Mouse (Mus musculus) retina, postnatal 7 days (tissue): ENCODE measurements at regions not wholly inside any gene's neighbourhood (a gene's known extent, or its start where the extent isn't known, plus 50 kb on each side); places are given as distances from the start of the nearest gene placed in this dataset.

ENCODE experiments used
- DNase-seq: peaks from one replicate; pipeline ENCODE4 v3.0.0-alpha.2; 2012; ENCODE audit warnings: low read depth, low spot score

- no peak for DNase-seq
Measured at GRCm38 (mm10) chr13:28653362-28653761, 300.2 kb downstream of the Sox4 start.

GRCm38 (mm10) chr13:28651810-28652209 lies 301.7 kb downstream of the Sox4 start:
- DNase-seq: no peak

DNA sequence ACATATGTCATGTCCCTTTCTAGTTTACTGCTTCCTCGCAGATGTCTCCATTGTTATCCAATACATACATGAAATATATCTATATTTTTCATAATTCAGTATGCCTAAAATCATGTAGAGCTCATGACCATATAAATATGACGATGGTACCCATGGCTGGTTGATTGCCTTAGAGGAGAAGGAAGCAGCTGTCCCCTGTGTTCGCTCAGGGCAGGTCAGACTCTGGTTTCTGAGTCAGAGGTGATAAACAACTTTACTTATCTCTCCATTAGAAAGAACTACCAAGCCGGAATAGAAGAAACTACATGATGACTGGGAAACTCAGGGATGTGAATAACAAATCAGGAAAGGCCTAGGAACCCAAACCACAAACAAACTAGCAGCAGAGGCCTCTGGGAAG lies 307.6 kb downstream of the Sox4 start:
- DNase-seq: no peak

GRCm38 (mm10) chr13:28644846-28645574 lies 308.5 kb downstream of the Sox4 start:
- DNase-seq: no peak

GRCm38 (mm10) chr13:28640826-28641225 lies 312.7 kb downstream of the Sox4 start:
- DNase-seq: no peak

- DNase-seq: no peak
Measured at GRCm38 (mm10) chr13:28635230-28635950, 318.1 kb downstream of the Sox4 start.

DNA sequence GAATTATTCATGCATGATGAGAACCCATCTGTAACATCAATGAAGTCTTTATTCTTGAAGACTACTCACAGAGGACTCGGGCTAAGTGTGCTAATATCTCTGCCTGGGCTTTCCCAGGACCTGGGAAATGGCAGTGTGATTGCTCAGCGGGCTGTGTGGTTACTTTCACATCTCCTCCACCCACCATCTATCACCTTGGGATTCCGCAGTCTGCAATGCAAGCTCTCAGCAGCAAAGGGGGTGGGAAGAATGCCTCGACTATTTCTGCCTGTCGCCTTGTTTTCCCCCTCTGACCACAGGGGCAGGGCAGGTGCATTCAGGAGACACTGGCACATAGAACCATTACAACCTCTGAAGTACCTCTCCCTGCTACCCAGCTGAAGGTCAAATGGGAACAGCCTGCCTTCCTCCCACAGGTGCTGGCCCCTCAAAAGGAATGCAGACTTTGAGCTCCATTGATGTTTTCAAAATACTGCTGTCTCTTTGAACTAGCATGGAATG lies 319.9 kb downstream of the Sox4 start:
- no peak for DNase-seq

DNA sequence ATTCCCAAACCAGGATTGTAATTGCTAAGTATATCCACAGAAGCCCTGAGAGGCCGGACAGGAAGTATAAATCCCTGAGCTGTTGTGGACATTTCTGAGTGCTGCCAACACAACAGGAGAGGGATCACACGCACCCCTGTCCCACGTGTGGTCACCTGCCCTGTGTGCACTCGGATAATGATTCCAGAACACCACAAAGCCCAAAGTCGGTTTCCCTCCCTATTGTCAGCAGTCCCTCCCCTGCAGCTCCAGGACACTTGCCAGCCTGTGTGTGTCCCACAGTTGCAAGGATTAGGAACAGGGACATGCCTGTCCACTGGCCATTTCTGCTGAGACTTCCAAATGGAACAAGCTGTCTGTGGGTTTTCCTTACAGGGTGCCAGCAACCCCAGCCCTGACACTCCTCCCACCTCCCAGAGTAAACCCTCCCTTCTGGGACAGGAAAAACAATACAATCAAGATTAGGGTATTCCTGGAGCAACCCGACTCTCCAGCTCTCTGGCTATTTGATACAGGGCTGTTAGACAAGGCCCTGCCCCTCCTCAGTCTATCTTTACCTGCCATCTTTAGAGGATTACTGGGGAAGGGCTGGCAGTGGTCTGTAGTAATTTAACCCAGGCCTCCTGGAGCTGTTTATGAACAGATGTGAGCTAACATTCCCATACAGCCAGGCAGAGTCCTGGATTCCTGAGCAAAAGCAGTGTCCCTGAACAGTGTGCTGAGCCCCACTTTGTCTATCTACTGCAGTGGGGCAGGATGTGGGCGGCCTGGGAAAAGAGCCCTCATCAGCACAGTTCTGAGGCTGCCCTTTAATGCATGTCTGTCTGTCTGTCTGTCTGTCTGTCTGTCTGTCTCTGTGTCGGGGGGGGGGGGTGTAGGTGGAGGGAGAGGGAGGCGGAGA lies 323.8 kb downstream of the Sox4 start:
- DNase-seq: no peak

DNA sequence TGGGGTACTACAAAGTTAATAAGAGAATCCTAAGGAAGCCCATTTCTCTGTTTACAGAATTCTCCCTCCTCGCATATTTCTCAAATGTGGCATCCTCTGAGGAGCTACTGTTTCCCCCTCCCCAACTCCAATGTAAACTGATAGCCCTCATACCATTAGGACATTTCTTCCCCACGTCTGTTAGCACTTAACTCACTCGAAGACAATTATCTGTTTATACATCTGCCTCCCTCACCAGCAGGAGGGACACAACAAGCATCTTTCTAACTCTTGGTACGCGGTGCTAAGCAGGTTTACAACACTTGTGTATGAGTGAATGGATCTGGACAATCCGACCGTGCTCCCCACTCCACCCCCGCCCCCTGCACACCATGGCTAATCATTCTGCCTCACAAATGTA lies 324.8 kb downstream of the Sox4 start:
- DNase-seq: no peak

DNA sequence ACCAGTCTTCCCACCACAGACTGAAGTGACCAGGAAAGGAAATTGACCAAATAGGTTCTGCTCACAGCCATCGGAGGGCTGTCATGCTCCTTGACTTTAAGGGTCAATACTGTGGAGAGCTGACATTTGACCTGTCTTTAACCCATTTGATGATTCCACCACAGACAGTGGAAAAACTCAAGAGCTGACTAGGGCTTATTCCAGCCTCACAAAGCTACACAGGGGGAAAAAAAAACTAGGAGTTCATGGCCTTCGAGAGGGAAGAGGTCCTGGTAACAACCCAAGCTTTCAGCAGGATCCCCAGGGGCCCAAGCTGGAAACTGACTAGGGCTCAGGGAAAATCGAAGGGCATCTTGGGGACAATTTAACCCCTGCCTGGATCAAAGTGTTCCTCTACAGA lies 334.6 kb downstream of the Sox4 start:
- no peak for DNase-seq

GRCm38 (mm10) chr13:28617503-28617902 lies 336.0 kb downstream of the Sox4 start:
- no peak for DNase-seq

- DNase-seq: no peak
Measured at GRCm38 (mm10) chr13:28616645-28617381, 336.7 kb downstream of the Sox4 start.

DNA sequence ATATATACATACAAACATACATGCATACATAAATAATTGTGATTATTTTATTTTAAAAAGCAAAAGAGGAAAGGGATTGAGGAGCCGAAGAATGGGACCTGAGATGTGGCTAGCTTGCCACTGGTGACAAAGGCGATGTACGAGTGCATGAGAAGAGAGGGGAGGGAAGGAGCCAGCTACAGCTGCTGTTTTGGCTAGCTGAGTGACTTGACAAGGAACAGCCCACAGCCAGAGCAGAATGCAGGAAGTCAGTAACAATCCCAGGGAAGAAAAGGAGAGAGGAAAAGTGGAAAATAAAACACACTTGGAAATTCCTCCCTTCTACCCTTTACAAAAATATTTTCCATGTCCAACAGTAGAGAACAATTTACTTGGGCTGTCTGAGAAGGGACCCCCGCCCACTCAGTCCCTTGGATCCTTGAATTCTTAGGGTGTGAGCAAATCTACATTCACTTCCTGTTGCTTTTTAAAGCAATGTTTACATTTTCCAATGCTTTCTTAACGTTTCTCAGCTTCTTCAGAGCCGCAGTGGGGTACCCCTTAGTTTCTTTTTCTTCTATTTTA lies 345.9 kb downstream of the Sox4 start:
- DNase-seq: no peak

DNA sequence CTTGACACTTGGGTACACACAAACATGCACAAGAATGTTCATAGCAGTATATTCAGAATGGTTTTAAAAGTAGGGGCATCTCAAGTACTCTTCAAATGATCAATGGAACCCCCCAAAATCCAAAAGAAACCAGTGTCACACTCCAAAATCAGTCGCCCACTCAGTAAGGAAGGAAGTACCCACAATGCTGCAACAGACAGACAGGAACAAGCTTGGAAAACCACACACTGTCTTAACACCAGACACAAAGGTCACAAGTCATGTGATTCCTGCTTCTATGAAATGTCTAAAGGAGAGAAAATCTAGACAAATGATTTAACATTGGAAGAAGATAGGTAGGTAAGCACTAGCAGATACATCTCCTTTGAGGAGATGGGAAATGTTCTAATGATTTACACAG lies 346.9 kb downstream of the Sox4 start:
- DNase-seq: no peak

- no peak for DNase-seq
Measured at GRCm38 (mm10) chr13:28605833-28606232, 347.7 kb downstream of the Sox4 start.

DNA sequence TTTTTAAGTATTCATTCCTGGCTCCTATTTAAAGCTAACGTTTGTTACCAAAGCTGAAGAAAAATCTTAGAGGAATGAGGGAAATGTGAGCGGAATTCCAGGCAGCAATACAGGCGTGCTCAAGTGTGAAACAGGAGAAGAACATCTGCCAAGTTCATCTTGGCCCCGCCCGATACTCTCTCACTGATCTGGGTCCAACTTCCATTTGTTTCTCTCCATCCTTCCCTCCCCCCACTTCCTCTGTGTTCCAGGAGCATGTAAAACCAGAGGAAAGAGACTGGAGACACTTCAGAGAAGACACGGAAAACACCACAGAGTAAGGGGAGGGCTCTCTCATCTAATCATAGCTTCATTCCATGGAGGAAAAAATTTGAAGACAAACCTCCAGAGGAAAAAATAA lies 346.7 kb downstream of the Gm11361 start:
- DNase-seq: no peak

- no peak for DNase-seq
Measured at GRCm38 (mm10) chr13:28600792-28601191, 343.5 kb downstream of the Gm11361 start.

GRCm38 (mm10) chr13:28596367-28596766 lies 339.0 kb downstream of the Gm11361 start:
- DNase-seq: no peak

- DNase-seq: no peak
Measured at GRCm38 (mm10) chr13:28592176-28592575, 334.8 kb downstream of the Gm11361 start.

- no peak for DNase-seq
Measured at GRCm38 (mm10) chr13:28587977-28588376, 330.6 kb downstream of the Gm11361 start.

GRCm38 (mm10) chr13:28586693-28587092 lies 329.4 kb downstream of the Gm11361 start:
- no peak for DNase-seq
